7 mouse cellular contexts compared by ENCODE assay signal in genomic region chr3:96707903-96708683, GRCm38 (mm10). TPM values are rescaled to one million over a fixed set of nuclear protein-coding genes. Genes with fewer than 3 reads are reported as not detected.
DNase-seq lines count a peak whose midpoint lies in the region; ATAC-seq lines count a peak whose summit lies in the region.

Gene Nudt17, minus strand, starts transcription at chr3:96708562.

- 4% methylated on average over 42 of the region's 42 CpGs for WGBS in intestine, embryonic 15.5 days
- 5% methylated on average over 42 of the region's 42 CpGs for WGBS in midbrain, embryonic 10.5 days

- H3K9ac ChIP-seq in intestine, embryonic 15.5 days: peak within 1 kb of the TSS; percentile 65

- H3K4me2 ChIP-seq in intestine, embryonic 15.5 days (replicated peaks): peak within 1 kb of the TSS; percentile 100

- DNase-seq in adrenal gland, adult 2 months: peak; percentile 86
- peak; percentile 91 for DNase-seq in embryo, embryonic 11 days
- DNase-seq in gastrocnemius, postnatal 36 days: peak; percentile 70 to 80
- peak; percentile 74 to 85 for DNase-seq in left cerebral cortex, postnatal 36 days (ENCODE audit: low spot score in 2 of 2)
- peak; percentile 80 for DNase-seq in midbrain, embryonic 10.5 days (ENCODE audit: low spot score)
- DNase-seq in right cerebral cortex, postnatal 25 days: peak; percentile 84

- intact Hi-C loops in gastrocnemius, postnatal 36 days (cut with DNase I): loop anchor here (2.0 kb wide), 1 partner anchor 163 kb away; no protein-coding TSS in a partner anchor
- intact Hi-C loops in left cerebral cortex, postnatal 36 days (cut with DNase I): loop anchor here (10.0 kb wide), 1 partner anchor 163 kb away; no protein-coding TSS in a partner anchor

- H3K27me3 ChIP-seq in intestine, embryonic 15.5 days (replicated peaks): no peaks in the 10 kb centered on the region
- H3K27me3 ChIP-seq in midbrain, embryonic 10.5 days (ENCODE audit: low read depth, poor library complexity, severe bottlenecking): peaks cover 19% of the 10 kb centered on the region

- no peak within 1 kb of the TSS for H3K27ac ChIP-seq in intestine, embryonic 15.5 days
- peak within 1 kb of the TSS; percentile 68 for H3K27ac ChIP-seq in midbrain, embryonic 10.5 days (replicated peaks)

- H3K4me3 ChIP-seq in intestine, embryonic 15.5 days (replicated peaks): peak within 1 kb of the TSS; percentile 54
- H3K4me3 ChIP-seq in midbrain, embryonic 10.5 days: peak within 1 kb of the TSS; percentile 63

- peaks cover 33% of the 10 kb centered on the region for H3K36me3 ChIP-seq in intestine, embryonic 15.5 days
- peaks cover 66% of the 10 kb centered on the region for H3K36me3 ChIP-seq in midbrain, embryonic 10.5 days

- no peaks in the 10 kb centered on the region for H3K9me3 ChIP-seq in intestine, embryonic 15.5 days
- no peaks in the 10 kb centered on the region for H3K9me3 ChIP-seq in midbrain, embryonic 10.5 days (replicated peaks)

- peak; percentile 91 for ATAC-seq in intestine, embryonic 15.5 days

- peaks cover 5% of the 10 kb centered on the region; the same call in 1 of the 2 replicates for H3K4me1 ChIP-seq in intestine, embryonic 15.5 days (replicated peaks)
- H3K4me1 ChIP-seq in midbrain, embryonic 10.5 days: peaks cover 12% of the 10 kb centered on the region

RNA-seq across cellular contexts. Expression of gene Nudt17, which starts in this region (rescaled TPM):
- 1 to 10 TPM in 1 of 2 experiments, under 1 TPM in 1; 0.95 to 1.1 TPM for total RNA-seq in adrenal gland, adult 2 months (2021)
- polyA plus RNA-seq in adrenal gland, adult 2 months (2012; rRNA removed): 2.3 and 2.5 TPM in 2 replicates
- total RNA-seq in gastrocnemius, postnatal 36 days (2021): 1 to 10 TPM in 1 of 2 experiments, under 1 TPM in 1; 0.42 to 1.1 TPM
- 5.7 and 5.9 TPM in 2 replicates for polyA plus RNA-seq in intestine, embryonic 15.5 days (2015; fragmentation: Nextera tagmentation; extraction: Ambion mirVana)
- 1 to 10 TPM; 9.0 to 9.8 TPM for total RNA-seq in left cerebral cortex, postnatal 36 days (2021)
- 16.6 and 20.0 TPM in 2 replicates for polyA plus RNA-seq in midbrain, embryonic 10.5 days (2016; fragmentation: Nextera tagmentation; extraction: Ambion mirVana)

Comparison
In these comparisons a context has a peak if more than half of its experiments do, and no peak if none do; other contexts are left out.
1. RNA of gene Nudt17 (total RNA-seq): 9.0 to 9.8 TPM in left cerebral cortex, postnatal 36 days; 0.95 to 1.1 TPM in adrenal gland, adult 2 months and 0.42 to 1.1 TPM in gastrocnemius, postnatal 36 days; every median in the first group is over 4 times any median in the second.
2. Peak in every context shown above with its lines, with median percentiles within 50 percentile points of each other: DNase-seq.